Mouse (Mus musculus): ENCODE data around the gene Atcay.
"Not testable (repeated sequence)": the region's sequence is repeated elsewhere in the genome, so short reads cannot be mapped to it uniquely, and the experiment has no call there.

Atcay gene

GRCm38 (mm10) chr10:81242021-81242420 lies 11.4 kb upstream of the Atcay start:
- DNase-seq (ENCODE audit: extremely low spot score): no peak

GRCm38 (mm10) chr10:81240876-81241275 lies 10.2 kb upstream of the Atcay start:
- peak; percentile 63 for DNase-seq (ENCODE audit: extremely low spot score)

GRCm38 (mm10) chr10:81238618-81239017 lies 8.0 kb upstream of the Atcay start:
- DNase-seq (ENCODE audit: extremely low spot score): no peak

GRCm38 (mm10) chr10:81236471-81237268 lies 6.0 kb upstream of the Atcay start:
- DNase-seq (ENCODE audit: extremely low spot score): no peak

GRCm38 (mm10) chr10:81234206-81234605 lies 3.6 kb upstream of the Atcay start:
- no peak for DNase-seq (ENCODE audit: extremely low spot score)

- DNase-seq (ENCODE audit: extremely low spot score): no peak
These were observed 2.6 kb upstream of the Atcay start for GRCm38 (mm10) chr10:81233226-81233585.

GRCm38 (mm10) chr10:81232580-81233225 lies 2.1 kb upstream of the Atcay start, which contains the start of gene Zfr2:
Gene Zfr2, plus strand, starts transcription at chr10:81233155.
- DNase-seq (ENCODE audit: extremely low spot score): peak; percentile 90

GRCm38 (mm10) chr10:81231436-81231835 lies 803 bp upstream of the Atcay start:
- no peak for DNase-seq (ENCODE audit: extremely low spot score)

- DNase-seq (ENCODE audit: extremely low spot score): no peak
These were observed 747 bp downstream of the Atcay start for GRCm38 (mm10) chr10:81229735-81230437.

- not testable (repeated sequence) for DNase-seq (ENCODE audit: extremely low spot score)
These were observed 6.9 kb downstream of the Atcay start for GRCm38 (mm10) chr10:81223731-81224130.

- no peak for DNase-seq (ENCODE audit: extremely low spot score)
These were observed 9.1 kb downstream of the Atcay start for GRCm38 (mm10) chr10:81221402-81222015.

GRCm38 (mm10) chr10:81217964-81218363 lies 12.7 kb downstream of the Atcay start:
- peak; percentile 43 for DNase-seq (ENCODE audit: extremely low spot score)

GRCm38 (mm10) chr10:81217267-81217666 lies 13.4 kb downstream of the Atcay start:
- DNase-seq (ENCODE audit: extremely low spot score): not testable (repeated sequence)

- DNase-seq (ENCODE audit: extremely low spot score): no peak
These were observed 13.8 kb downstream of the Atcay start for GRCm38 (mm10) chr10:81216810-81217209.

- no peak for DNase-seq (ENCODE audit: extremely low spot score)
These were observed 14.4 kb downstream of the Atcay start for GRCm38 (mm10) chr10:81216260-81216659.

- DNase-seq (ENCODE audit: extremely low spot score): no peak
These were observed 20.5 kb downstream of the Atcay start for GRCm38 (mm10) chr10:81210154-81210553.

- DNase-seq (ENCODE audit: extremely low spot score): no peak
These were observed 26.5 kb downstream of the Atcay start for GRCm38 (mm10) chr10:81204137-81204536.

GRCm38 (mm10) chr10:81202978-81203720 lies 27.5 kb downstream of the Atcay start:
- DNase-seq (ENCODE audit: extremely low spot score): no peak

- no peak for DNase-seq (ENCODE audit: extremely low spot score)
These were observed 28.6 kb downstream of the Atcay start, which contains the start of gene Nmrk2 for GRCm38 (mm10) chr10:81201807-81202758. Gene Nmrk2, minus strand, starts transcription at chr10:81202051.

- no peak for DNase-seq (ENCODE audit: extremely low spot score)
These were observed 29.9 kb downstream of the Atcay start for GRCm38 (mm10) chr10:81200605-81201287.

Data from embryo, embryonic 9.5 days (tissue).